Mouse (Mus musculus): ENCODE results near the gene Cygb.
"Not testable (repeated sequence)": the region's sequence is repeated elsewhere in the genome, so short reads cannot be mapped to it uniquely, and the experiment has no call there.

The Cygb gene

GRCm38 (mm10) chr11:116674616-116675379 lies 20.7 kb upstream of the Cygb start:
- DNase-seq (ENCODE audit: low spot score in 2 of 2) = no peak

- no peak for DNase-seq (ENCODE audit: low spot score in 2 of 2)
Observed at GRCm38 (mm10) chr11:116673410-116673809, 19.3 kb upstream of the Cygb start.

DNA sequence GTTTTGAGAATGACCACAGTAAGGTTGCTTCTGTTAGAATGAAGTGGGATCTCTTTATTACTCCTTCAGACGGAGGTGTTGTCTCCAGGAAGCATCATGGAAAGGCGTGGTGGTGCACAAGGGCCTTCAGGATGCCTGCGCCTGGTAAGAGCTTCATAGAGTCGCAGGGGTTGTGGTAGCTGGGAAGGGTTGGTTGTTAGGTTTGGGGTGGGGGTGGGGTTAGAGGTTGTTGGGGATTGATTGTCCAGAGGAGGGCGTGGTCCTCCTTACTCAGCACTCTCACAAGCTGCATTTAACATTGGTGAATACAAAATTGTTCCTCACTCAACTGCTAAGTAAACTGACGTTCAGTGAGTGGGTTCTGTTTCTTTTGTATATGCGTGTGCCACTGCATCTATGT lies 18.5 kb upstream of the Cygb start:
- no peak for DNase-seq (ENCODE audit: low spot score in 2 of 2)

- no peak for DNase-seq (ENCODE audit: low spot score in 2 of 2)
Observed at GRCm38 (mm10) chr11:116671845-116672434, 17.8 kb upstream of the Cygb start.

GRCm38 (mm10) chr11:116671112-116671844 lies 17.2 kb upstream of the Cygb start:
- DNase-seq (ENCODE audit: low spot score in 2 of 2) = peak; percentile 90 to 99

DNA sequence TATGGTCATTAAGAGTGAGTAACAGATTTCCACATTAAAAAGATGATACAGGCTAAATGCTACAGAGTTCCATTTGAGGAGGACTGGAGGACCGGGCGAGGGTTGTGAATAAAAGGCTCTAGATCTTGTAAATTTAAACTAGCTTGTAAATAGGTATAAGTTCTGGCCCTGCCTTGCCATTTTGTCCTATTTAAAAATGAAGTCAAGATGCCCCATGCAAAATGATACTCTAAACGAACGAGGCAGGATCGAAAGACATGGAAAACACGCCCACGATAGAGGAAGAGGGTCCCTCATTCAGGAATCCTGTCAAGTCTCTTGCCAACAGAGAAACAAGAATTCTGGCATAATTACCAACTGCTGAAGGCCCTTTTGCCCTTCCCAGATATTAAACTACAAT lies 16.3 kb upstream of the Cygb start:
- no peak for DNase-seq (ENCODE audit: low spot score in 2 of 2)

DNA sequence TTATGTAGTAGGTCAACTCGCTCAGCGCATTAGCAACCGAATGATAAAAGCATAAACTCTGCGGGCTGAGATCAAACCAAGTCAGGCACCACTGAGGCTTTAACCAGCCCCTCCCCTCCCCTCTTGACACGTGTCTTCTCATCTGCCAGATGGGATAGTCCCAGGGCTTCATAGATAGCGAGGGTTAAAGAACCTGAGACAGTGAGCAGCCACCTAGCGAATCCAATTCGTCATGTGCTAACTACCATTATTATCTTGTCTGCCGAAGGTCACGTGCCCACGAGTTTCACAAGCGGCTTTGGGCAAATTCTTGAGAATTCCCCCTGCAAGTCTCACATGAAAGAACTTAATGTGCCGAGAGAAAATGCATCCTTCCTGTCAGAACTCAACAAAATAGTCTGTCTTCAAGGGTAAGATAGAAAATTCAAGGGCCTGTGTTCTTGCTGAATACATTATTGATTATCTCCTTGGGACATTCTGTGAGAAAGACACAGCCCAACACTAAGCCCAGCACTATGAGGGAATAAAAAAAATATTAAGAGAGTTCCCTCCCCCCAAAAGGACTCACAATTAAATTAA lies 15.8 kb upstream of the Cygb start:
- DNase-seq (ENCODE audit: low spot score in 2 of 2) = no peak

DNA sequence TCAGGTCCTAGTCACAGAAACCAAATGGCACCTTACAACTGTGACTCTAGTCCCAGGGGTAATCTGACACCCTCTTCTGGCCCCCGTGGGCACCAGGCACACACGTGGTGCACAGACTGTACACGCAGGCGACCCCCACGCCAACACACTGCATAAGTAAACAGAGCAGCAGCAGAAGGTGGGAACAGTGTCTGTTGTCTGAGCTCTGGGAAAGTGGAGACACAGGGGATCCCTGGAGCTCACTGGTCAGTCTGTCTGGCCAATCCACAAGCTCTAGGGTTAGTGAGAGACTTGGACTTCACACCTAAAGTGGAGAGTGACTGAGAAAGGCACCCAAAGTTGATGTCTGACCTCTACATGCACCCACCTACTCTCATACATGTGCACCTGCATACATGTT lies 15.2 kb upstream of the Cygb start:
- DNase-seq (ENCODE audit: low spot score in 2 of 2) = no peak

- no peak for DNase-seq (ENCODE audit: low spot score in 2 of 2)
Observed at GRCm38 (mm10) chr11:116668839-116669238, 14.7 kb upstream of the Cygb start.

- no peak for DNase-seq (ENCODE audit: low spot score in 2 of 2)
Observed at GRCm38 (mm10) chr11:116668381-116668825, 14.3 kb upstream of the Cygb start.

GRCm38 (mm10) chr11:116667930-116668329 lies 13.8 kb upstream of the Cygb start:
- no peak for DNase-seq (ENCODE audit: low spot score in 2 of 2)

DNA sequence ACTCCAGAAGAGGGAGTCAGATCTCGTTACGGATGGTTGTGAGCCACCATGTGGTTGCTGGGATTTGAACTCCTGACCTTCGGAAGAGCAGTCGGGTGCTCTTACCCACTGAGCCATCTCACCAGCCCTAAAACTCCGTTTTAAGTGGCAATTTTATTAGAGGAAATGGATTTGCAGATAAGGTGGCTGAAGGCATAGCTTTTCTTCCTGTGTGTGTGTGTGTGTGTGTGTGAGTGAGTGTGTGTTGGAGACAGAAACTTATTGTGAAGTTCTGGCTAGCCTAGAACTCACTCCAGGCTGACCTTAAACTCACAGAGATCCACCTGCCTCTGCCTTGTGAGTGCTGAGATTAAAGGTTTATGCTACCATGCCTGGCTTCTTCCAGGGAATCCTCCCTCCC lies 12.9 kb upstream of the Cygb start:
- DNase-seq (ENCODE audit: low spot score in 2 of 2) = not testable (repeated sequence)

GRCm38 (mm10) chr11:116666566-116666965 lies 12.5 kb upstream of the Cygb start:
- DNase-seq (ENCODE audit: low spot score in 2 of 2) = no peak

DNA sequence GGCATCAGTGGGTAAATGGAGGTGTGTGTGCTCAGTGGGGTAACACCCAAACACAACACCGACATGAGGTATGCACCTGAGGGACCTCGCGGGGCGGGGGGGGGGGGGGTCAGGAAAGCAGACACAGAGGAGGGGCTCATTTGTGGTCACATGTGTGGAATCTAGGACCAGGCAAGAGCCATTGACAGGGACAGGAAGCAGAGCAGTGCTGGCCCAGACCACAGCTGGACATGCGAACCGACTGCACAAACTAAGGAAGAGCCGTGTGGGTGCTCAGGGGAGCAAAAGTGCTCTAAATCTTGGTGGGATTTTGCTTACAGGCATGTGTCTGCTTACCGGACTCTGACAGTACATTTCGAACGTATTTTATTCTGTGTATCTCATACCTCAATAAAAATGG lies 11.2 kb upstream of the Cygb start:
- no peak for DNase-seq (ENCODE audit: low spot score in 2 of 2)

GRCm38 (mm10) chr11:116661948-116662377 lies 7.8 kb upstream of the Cygb start:
- DNase-seq (ENCODE audit: low spot score in 2 of 2) = no peak

DNA sequence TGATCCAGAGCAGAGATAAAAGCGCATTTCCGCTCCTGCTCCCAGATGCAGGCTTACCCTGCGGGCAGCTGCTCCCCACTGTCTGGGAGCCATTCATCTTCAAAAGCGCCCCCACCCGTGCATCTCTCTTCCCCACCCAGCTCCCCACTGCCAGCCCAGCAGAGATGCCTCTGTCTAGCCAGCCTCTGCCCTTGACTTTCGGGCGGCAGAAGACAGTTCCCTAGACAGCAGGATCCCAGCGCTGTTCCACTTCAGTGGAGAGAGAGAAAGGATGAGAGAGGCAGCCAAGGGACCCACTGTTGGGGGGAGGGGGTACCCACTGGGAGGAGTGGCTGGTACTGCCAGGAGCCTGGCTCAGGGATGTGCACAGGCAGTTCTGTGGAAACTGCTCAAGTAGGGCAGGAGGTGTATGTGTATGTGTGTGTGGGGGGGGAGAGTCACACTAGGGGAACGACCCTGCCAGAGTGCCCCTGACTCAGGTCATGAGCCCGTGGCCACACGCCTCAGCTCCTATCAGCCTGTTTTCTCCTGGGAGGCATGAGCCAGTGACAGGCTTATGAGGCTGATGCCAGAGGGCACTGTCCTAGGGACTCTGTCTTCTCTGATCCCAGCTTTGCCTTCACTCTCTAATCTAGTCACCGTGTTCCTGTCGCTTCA lies 7.3 kb upstream of the Cygb start:
- DNase-seq (ENCODE audit: low spot score in 2 of 2) = no peak

GRCm38 (mm10) chr11:116660181-116660580 lies 6.1 kb upstream of the Cygb start:
- no peak for DNase-seq (ENCODE audit: low spot score in 2 of 2)

- DNase-seq (ENCODE audit: low spot score in 2 of 2) = no peak
Observed at GRCm38 (mm10) chr11:116659027-116659621, 5.0 kb upstream of the Cygb start.

DNA sequence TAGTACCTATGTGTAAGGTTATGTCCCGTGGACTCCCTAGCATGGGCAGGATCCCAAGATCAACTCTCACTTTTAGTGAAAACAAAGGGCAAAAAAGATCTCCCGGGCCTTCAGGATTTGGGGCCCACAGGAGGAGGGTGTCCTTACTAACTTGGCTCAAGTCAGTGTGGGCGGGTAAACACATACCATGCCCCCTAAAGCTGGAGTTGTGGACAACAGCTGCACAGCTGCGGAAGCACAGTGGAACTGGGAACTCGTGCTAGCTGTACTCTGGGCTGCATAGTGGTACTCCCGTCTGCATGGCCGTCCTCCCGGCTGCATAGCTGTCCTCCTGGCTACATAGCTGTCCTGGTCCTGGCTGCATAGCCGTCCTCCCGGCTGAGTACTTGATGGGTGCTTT lies 4.1 kb upstream of the Cygb start:
- no peak for DNase-seq (ENCODE audit: low spot score in 2 of 2)

DNA sequence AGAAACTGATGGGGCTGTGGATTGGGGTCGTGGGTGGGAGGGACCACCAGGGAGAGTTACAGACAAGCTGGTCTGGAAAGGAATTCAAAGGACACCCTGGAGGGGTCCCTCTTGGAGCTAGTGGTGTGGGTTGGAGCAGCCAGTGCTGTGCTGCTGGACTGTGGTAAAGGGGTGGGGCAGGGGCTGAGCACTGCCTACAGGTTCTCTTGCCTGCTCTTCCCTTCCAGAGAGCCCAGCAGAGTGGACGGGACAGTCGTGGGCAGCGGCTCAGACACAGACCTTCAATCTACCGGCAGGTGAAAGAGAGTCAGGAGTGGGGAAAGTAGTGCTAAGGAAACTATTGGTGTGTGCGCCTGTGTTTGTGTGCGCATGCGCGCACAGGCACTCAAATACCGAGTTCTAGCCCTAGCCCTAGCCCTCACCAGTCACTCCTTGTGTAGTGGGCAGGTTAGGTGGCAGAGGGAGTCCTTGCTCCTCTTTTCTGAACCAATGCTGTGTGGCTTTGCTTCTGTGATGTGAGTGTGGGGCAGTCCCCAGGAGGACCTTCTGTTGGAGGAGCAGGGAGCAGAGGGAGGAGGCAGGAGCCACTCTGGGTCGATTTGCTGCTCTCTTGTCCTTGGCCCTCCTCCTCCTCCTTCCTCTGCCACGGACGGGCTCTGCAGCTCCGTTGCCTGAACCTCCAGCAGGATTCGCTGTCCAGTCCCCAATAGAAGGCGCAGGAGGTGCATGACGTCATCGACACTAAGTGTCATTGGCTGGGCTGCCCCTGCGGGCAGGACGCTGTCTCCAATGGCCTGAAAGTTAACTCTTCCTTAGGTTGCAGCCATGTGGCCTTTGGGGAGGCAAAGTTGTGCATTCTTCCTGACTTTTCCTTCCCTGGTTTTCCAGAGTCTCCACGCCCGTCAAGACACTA lies 3.5 kb upstream of the Cygb start:
- DNase-seq (ENCODE audit: low spot score in 2 of 2) = peak; percentile 86 to 91
